Mouse (Mus musculus) limb, embryonic 11.5 days (tissue): ENCODE results near the gene Bnc1. TPM values are rescaled to one million over a fixed set of nuclear protein-coding genes. Genes with fewer than 3 reads are reported as not detected.
A peak's percentile ranks its signal among the peaks of the same experiment; 100 is the strongest.

Source experiments
- ATAC-seq: fragments of 200-750 bp; cut with Nextera tagmentation; 2 replicates; pipeline ENCODE4 v1.8.0; 2017; ENCODE audit warnings: low read depth; ENCODE audit not compliant: insufficient number of reproducible peaks, low FRiP score, low TSS enrichment
- DNase-seq: peaks from one replicate; pipeline ENCODE4 v3.0.0-alpha.2; 2015; ENCODE audit warnings: low spot score
- H3K27ac ChIP-seq: fragments of 300-500 bp; sonication (generic); replicated peaks from 2 replicates; pipeline ENCODE4 v1.5.1; 2014; ENCODE audit warnings: low read depth, mild to moderate bottlenecking, low read length
- H3K27me3 ChIP-seq: fragments of 300-500 bp; sonication (generic); 2 replicates; pipeline ENCODE4 v1.6.1; 2014; ENCODE audit warnings: mild to moderate bottlenecking, low read length, mixed read lengths; ENCODE audit not compliant: control insufficient read depth, insufficient read depth
- H3K36me3 ChIP-seq: fragments of 300-500 bp; sonication (generic); 2 replicates; pipeline ENCODE4 v1.6.1; 2014; ENCODE audit warnings: mild to moderate bottlenecking, low read length, moderate library complexity, mixed read lengths; ENCODE audit not compliant: control insufficient read depth, insufficient read depth
- H3K4me1 ChIP-seq: fragments of 300-500 bp; sonication (generic); 2 replicates; pipeline ENCODE4 v1.6.1; 2014; ENCODE audit warnings: low read length, mixed read lengths; ENCODE audit not compliant: control insufficient read depth, insufficient read depth
- H3K4me2 ChIP-seq: fragments of 300-500 bp; sonication (generic); 2 replicates; pipeline ENCODE4 v1.6.1; 2014; ENCODE audit warnings: low read depth, mild to moderate bottlenecking, moderate library complexity; ENCODE audit not compliant: severe bottlenecking
- H3K4me3 ChIP-seq: fragments of 300-500 bp; sonication (generic); 2 replicates; pipeline ENCODE4 v1.5.1; 2014; ENCODE audit warnings: low read depth, low read length
- H3K9ac ChIP-seq: fragments of 300-500 bp; sonication (generic); 2 replicates; pipeline ENCODE4 v1.6.1; 2014; ENCODE audit warnings: mild to moderate bottlenecking, low read length
- H3K9me3 ChIP-seq: fragments of 300-500 bp; sonication (generic); 2 replicates; pipeline ENCODE4 v1.6.1; 2016; ENCODE audit warnings: low read length; ENCODE audit not compliant: control insufficient read depth
- WGBS: fragments of 180-500 bp; shearing (Covaris S2); extraction: QIAGEN DNeasy Blood & Tissue Kit; methylation state at CpG from one replicate; pipeline ENCODE4 v1.1.7; 2014; 5-methylcytosine and 5-hydroxymethylcytosine counted together
- polyA plus RNA-seq: library from polyadenylated mRNA; unstranded; fragments of >200 nt; fragmentation: Nextera tagmentation; extraction: Ambion mirVana; gene quantifications from 2 replicates; pipeline ENCODE4 v1.2.1, GENCODE M21; 2014

Gene Bnc1
- polyA plus RNA-seq, 1 experiment from 2014 or later, result 2.9 TPM

- ATAC-seq (no peak), DNase-seq (no peak)
- H3K4me3 ChIP-seq, result peak overlapping the region; percentile 44; the same call in 1 of the 2 replicates
- H3K9me3 ChIP-seq, result no peaks in the 10 kb centered on the region
- WGBS, result 32% methylated on average over 7 of the region's 7 CpGs
- H3K9ac ChIP-seq, result no peak overlapping the region
- H3K4me1 ChIP-seq, result peaks cover 23% of the 10 kb centered on the region
- peak overlapping the region; percentile 70; the same call in 1 of the 2 replicates for H3K4me2 ChIP-seq
- H3K27ac ChIP-seq, result no peak overlapping the region
- H3K36me3 ChIP-seq, result no peaks in the 10 kb centered on the region
- H3K27me3 ChIP-seq, result peaks cover 40% of the 10 kb centered on the region
These were observed 1.0 kb upstream of the Bnc1 start for GRCm38 (mm10) chr7:81993140-81993539.

- Histone ChIP-seq H3K9me3 (no peaks in the 10 kb centered on the region), H3K9ac (no peak overlapping the region; the same call in 1 of the 2 replicates), H3K4me2 (peak overlapping the region; percentile 70), H3K27ac (no peak overlapping the region), H3K36me3 (no peaks in the 10 kb centered on the region), H3K4me3 (peak overlapping the region; percentile 44), H3K27me3 (peaks cover 40% of the 10 kb centered on the region), H3K4me1 (peaks cover 19% of the 10 kb centered on the region)
- DNase-seq (peak; percentile 63), ATAC-seq (no peak)
- under 1% methylated on average over 36 of the region's 36 CpGs for WGBS
These were observed 456 bp downstream of the Bnc1 start for GRCm38 (mm10) chr7:81991611-81992061.

GRCm38 (mm10) chr7:81991116-81991515 is 976 bp downstream of the Bnc1 start:
- under 1% methylated on average over 12 of the region's 12 CpGs for WGBS
- Histone ChIP-seq H3K9me3 (no peaks in the 10 kb centered on the region), H3K27me3 (peaks cover 40% of the 10 kb centered on the region), H3K9ac (no peak overlapping the region), H3K4me3 (peak overlapping the region; percentile 44), H3K36me3 (no peaks in the 10 kb centered on the region), H3K4me2 (peak overlapping the region; percentile 70; the same call in 1 of the 2 replicates), H3K4me1 (peaks cover 16% of the 10 kb centered on the region), H3K27ac (no peak overlapping the region)
- no peak for DNase-seq
- no peak for ATAC-seq

GRCm38 (mm10) chr7:81983651-81984050 is 8.4 kb downstream of the Bnc1 start:
- 80% methylated on average over 6 of the region's 6 CpGs for WGBS
- no peak for ATAC-seq
- no peak for DNase-seq
- H3K4me1 ChIP-seq, result no peaks in the 10 kb centered on the region
- H3K9me3 ChIP-seq, result no peaks in the 10 kb centered on the region
- H3K36me3 ChIP-seq, result no peaks in the 10 kb centered on the region
- H3K4me3 ChIP-seq, result no peak overlapping the region
- H3K27ac ChIP-seq, result no peak overlapping the region
- no peak overlapping the region for H3K4me2 ChIP-seq
- no peaks in the 10 kb centered on the region for H3K27me3 ChIP-seq
- H3K9ac ChIP-seq, result no peak overlapping the region

- 87% methylated on average over 8 of the region's 8 CpGs for WGBS
- no peak for ATAC-seq
- Histone ChIP-seq H3K36me3 (no peaks in the 10 kb centered on the region), H3K4me2 (no peak overlapping the region), H3K4me1 (no peaks in the 10 kb centered on the region), H3K9ac (no peak overlapping the region), H3K27me3 (no peaks in the 10 kb centered on the region), H3K9me3 (no peaks in the 10 kb centered on the region), H3K4me3 (no peak overlapping the region), H3K27ac (no peak overlapping the region)
- DNase-seq, result no peak
These were observed 13.8 kb downstream of the Bnc1 start for GRCm38 (mm10) chr7:81978304-81978703.

GRCm38 (mm10) chr7:81974616-81975015 is 17.5 kb downstream of the Bnc1 start:
- ATAC-seq (no peak), DNase-seq (no peak)
- H3K4me1 ChIP-seq, result no peaks in the 10 kb centered on the region
- no peaks in the 10 kb centered on the region for H3K36me3 ChIP-seq
- H3K4me3 ChIP-seq, result no peak overlapping the region
- 90% methylated on average over 10 of the region's 10 CpGs for WGBS
- H3K9ac ChIP-seq, result no peak overlapping the region
- no peak overlapping the region for H3K27ac ChIP-seq
- H3K9me3 ChIP-seq, result no peaks in the 10 kb centered on the region
- no peak overlapping the region for H3K4me2 ChIP-seq
- no peaks in the 10 kb centered on the region for H3K27me3 ChIP-seq

GRCm38 (mm10) chr7:81973939-81974338 is 18.2 kb downstream of the Bnc1 start:
- DNase-seq (no peak), ATAC-seq (no peak)
- H3K4me3 ChIP-seq, result no peak overlapping the region
- H3K9me3 ChIP-seq, result no peaks in the 10 kb centered on the region
- H3K4me2 ChIP-seq, result no peak overlapping the region
- H3K4me1 ChIP-seq, result no peaks in the 10 kb centered on the region
- H3K9ac ChIP-seq, result no peak overlapping the region
- no peak overlapping the region for H3K27ac ChIP-seq
- WGBS, result 94% methylated on average over 12 of the region's 12 CpGs
- no peaks in the 10 kb centered on the region for H3K27me3 ChIP-seq
- H3K36me3 ChIP-seq, result no peaks in the 10 kb centered on the region

- H3K36me3 ChIP-seq, result no peaks in the 10 kb centered on the region
- H3K4me3 ChIP-seq, result no peak overlapping the region
- DNase-seq (no peak), ATAC-seq (no peak)
- H3K9ac ChIP-seq, result no peak overlapping the region
- 90% methylated on average over 5 of the region's 5 CpGs for WGBS
- no peak overlapping the region for H3K27ac ChIP-seq
- no peaks in the 10 kb centered on the region for H3K9me3 ChIP-seq
- H3K4me2 ChIP-seq, result no peak overlapping the region
- H3K27me3 ChIP-seq, result no peaks in the 10 kb centered on the region
- no peaks in the 10 kb centered on the region for H3K4me1 ChIP-seq
These were observed 18.8 kb downstream of the Bnc1 start for GRCm38 (mm10) chr7:81973339-81973738.

- Histone ChIP-seq H3K4me1 (no peaks in the 10 kb centered on the region), H3K9me3 (no peaks in the 10 kb centered on the region), H3K27me3 (no peaks in the 10 kb centered on the region), H3K4me2 (no peak overlapping the region), H3K4me3 (no peak overlapping the region), H3K27ac (no peak overlapping the region), H3K36me3 (no peaks in the 10 kb centered on the region), H3K9ac (no peak overlapping the region)
- whole genome bisulfite sequencing, result 82% methylated on average over 6 of the region's 6 CpGs
- no peak for DNase-seq
- no peak for ATAC-seq
These were observed 23.1 kb downstream of the Bnc1 start for GRCm38 (mm10) chr7:81968975-81969374.
